Mouse (Mus musculus) layer of hippocampus, adult 8-10 months (tissue): ENCODE measurements at regions not wholly inside any gene's neighbourhood (a gene's known extent, or its start where the extent isn't known, plus 50 kb on each side); places are given as distances from the start of the nearest gene placed in this dataset.

Source experiments
- DNase-seq, 2 experiments: peaks; one replicate each; pipeline ENCODE4 v3.0.0; 2022; ENCODE audit warnings: low spot score in 2 of 2

DNA sequence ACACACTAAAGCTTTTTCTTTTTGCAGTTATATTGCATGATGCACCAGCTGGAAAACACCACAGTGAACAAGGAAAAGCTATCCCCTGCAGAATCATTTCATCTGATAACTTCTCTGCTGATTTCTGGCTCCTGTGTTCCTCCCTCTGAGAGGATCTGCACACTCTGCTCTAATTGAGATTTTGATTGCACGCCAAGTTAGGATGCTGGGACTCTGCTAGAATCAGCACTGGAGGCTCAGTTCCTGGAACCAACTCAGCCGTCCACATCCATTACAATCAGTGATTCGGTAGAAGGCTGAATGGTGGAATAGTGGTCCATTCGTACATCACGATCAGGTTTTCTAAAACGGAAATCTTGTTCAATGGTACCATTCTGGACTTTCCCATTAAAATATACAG lies 434.1 kb downstream of the Tox3 start:
- DNase-seq, result peak; percentile 17 to 32

DNA sequence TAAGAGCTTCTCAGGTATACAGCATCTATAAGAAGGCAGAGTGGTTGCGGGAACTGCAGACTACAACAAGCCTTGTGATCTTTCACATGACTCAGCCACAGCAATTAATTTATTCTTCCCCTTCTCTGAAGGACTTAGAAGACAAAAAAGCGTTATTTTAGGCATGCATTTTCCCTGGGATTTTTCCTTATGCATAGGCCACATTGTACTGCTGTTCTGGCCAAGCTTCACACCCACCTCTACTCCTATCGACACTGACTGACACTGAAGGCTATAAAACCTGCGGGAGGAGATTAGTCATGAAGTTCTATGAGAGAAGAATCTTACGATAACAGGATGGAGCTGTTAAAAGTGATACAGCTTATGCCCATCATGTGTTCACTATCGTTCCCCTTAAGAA lies 441.9 kb downstream of the Tox3 start:
- no peak for DNase-seq

DNA sequence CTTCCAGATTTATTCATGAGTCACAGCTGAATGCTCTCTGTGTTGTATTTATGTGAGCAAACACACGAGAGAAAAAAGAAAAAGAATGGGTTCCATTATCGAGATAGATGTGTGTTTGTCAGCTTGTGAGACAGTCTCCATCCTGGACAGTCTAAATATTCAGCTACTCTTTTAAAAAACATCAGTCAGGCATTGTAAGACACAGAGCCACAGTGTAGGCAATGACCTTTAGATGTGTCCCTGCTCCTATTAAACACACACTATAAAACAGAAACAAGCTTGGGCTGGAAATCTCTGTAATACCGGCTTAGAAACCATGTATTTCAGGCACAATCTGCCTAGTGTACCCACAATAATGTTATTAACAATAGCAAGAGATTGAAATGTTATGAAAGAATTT lies 442.6 kb downstream of the Tox3 start:
- no peak for DNase-seq

DNA sequence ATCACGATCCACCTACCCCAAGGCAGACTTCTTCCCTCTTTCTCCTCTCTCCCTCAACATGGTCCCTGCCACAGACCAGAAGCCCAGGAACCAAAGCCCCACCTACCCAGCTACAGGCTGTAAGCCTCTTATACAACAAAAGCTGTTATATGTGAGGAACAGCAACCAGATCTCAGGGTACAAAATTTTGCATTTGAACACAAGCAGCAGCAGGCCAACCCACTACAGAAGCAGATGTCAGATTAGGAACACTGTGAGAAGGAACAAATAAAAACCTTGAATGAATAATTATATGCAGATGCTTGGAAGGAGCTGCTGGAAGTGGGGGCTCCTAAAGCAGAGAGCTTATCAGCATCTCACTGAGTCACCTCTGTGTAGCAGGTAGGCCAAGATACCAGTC lies 444.8 kb downstream of the Tox3 start:
- peak; percentile 15 to 18 for DNase-seq

DNA sequence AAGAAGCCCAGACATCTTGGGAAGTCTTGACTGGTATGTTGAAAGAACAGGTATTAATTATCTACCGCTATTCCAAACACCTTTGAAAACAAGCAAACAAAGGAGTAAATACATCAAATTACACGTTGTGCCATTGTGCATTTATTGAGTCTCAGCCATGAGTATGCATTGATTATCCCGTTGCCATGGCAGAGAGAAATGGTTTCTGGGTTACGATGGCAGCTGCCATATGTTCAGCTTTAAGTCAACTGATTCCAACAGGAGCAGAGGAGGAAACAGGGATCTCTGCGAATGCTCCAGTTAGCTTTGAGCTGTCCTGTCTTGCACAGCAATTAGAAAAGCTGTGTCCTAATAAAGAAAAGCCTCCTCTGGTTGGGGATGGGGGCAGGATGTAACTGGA lies 475.4 kb downstream of the Tox3 start:
- peak; percentile 30 to 40 for DNase-seq

DNA sequence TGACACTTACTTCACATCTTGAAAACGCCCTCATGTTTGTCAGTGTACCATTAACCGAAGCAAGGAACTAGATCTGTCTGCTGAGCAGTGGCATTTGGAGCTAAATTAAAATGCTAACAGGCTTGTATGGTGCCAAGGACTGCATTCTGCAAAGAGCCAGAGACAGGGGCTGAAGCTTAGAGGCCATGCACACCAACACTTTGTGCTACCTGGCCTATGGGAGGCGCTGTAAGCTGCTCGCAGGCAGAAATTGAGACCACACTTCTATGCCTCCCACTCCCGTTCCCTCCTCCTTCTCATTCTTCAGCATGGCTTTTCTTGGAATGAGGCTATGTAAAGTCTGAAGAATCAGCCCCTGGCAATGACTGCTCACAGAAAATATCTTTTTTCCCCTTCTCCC lies 476.2 kb downstream of the Tox3 start:
- DNase-seq, result peak; percentile 8 to 18

DNA sequence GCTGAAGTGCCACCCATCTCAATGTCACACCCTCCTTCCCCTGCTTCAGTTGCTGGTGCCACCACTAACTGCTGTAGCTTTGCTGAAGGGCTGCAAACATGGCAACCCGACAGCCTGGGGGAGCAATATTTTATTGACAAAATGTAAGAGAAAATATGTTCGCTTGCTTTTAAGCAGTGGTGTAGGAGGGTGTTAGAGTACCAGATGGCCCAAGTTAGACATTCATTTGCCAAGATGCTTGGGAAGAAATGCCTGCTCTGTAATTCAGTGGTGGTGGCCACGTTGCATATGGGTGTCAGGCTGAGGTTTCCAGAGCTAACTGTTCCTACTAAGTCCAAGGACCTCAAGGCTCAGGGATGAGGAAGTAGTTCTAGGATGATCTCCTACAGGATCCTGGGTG lies 488.3 kb downstream of the Tox3 start:
- DNase-seq, result peak; percentile 59 to 61

DNA sequence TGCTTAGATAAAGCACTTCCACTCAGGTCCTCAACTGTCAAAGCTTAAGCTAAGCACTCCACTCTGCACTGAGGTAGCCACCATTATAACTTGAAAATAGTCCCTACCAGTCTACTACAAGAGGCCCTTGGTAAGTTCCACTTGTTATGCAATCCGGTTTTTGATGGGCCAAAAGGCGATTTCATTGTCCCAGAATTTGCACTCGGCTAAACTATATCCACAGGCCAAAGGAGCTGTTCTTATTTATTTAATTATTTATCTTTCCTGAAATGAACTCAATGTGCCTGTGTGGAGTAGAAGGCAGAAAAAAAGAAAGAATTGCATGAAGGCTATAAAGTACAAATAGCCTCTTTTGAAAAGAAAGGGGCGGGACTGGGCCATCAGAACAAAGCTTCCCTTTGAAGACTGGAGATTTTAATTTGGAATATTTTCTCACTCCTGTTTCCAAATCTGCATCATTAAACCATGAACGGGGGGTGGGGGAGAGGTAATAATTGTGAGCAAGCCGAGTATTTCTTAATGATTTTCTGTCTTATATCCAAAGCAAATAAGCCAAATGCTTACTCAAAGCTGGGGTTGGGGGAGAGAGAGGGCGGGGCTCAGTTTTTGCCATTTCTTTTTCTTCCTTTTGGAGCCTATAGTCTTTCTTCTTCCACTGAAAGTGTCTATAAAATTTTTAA lies 489.3 kb downstream of the Tox3 start:
- no peak for DNase-seq

DNA sequence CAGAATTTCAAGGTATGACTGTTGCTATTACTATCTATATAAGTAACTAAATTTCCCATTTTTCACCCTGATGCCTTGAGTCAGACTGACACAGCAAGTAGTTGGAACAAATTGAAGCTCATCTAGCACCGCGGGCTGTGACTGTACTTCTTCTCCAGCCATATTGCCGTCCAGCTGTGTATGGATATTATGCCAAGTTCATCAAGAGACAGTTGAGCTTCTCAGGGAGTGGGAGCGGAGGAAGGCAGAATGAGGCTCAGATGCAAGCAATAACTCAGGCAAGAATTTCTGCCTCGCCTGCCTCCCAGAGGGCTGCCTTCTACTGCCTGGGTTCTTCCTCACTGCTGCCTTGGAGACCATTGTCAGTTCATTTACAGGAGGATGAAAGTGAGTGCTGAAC lies 492.6 kb downstream of the Tox3 start:
- DNase-seq, result peak; percentile 29 to 38

DNA sequence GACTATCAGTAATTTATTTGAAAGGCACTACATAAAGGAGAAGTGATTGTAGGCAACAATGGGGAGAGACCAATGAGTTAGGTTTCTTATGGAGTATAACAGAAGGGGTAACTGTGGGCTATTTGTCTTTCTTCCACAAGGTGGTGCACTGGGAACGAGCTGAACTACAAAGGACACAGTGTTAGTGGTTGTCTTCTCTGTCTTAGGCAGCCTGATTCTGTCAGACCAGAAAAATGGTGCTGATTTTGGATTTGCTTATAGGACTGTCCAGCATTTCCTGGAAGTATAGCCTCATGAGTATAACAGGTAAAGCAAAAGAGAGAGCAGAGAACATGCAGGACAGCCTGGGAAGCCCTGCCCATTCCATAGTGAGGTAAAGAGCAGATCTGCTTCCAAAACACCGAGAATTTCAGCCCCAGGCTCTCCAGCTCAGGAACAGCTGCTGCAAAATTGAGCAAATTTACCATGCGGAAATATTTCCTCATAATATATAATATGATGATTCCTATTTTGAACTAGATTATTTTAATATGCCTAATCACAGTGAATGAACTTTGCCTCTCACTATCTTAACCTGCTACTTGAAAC lies 497.8 kb downstream of the Tox3 start:
- DNase-seq, result peak; percentile 73 to 87

DNA sequence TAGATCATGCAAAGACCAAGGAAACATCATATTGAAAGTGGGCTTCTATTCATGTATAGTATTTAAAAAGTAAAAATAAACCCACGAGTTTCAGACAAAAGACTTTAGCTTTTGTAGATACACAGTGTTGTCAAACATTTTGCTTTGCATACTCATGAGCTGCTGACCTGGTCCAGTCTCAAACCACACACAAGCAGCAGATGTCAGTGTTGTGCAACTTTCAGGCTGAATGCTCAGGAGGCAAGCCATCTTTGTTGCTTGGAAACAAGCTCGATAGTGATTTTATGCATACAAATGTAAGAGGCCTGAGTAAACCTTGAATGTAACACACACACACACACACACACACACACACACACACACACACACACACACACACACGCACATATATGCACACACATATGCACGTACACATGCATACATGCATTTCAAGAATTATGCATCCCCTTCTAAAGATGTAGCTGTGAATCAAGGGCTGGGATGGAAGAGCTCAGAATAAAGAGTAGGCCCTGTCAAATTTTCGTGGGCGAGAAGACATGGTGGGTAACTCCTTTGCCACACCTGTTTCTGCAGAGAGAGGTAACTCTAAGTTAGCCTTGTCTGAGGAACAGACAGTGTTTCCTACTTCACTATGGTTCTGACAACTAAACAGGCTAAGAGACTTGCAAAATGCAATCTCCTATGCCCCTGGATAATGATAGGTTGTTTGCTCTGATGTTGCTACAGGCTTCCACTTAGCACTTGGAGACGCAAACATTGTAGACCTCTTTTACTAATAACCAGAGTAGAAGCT lies 498.5 kb downstream of the Tox3 start:
- DNase-seq, result peak; percentile 64 to 77

DNA sequence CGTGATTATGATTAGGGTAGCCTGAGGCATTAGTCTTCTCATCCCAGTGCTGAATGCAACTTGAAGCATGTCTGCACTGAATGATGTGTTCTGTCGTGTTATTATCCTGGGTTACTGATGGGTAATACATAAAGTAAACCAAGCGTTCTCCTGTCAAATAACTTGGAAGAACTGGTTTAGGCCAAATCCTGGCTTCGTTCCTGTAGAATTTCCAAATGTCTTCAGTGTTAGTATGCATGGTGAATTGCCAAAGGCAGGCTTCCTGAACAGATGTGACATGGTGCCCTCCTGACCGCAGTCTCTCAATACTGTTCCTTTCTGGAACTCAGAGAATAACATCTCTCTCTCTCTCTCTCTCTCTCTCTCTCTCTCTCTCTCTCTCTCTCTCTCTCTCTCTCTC lies 509.6 kb downstream of the Tox3 start:
- no peak for DNase-seq

DNA sequence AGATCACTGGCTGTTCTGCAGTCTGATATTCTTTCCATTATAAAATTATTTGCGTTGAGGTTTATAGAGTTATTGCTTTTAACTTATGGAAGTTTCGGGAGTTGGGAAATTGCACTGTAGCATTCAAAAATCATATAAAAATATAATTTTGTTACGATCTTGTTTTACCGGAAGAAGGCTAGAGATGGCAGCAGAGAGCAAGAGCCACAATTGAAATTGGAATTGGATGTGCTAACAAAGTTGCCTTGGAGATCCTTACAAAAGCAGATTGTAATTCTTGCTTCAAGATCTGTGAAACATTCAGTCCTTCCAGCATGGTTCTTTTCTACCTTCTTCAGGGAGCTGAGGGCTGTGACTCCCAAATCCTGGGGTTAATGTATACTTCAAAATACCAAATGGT lies 514.4 kb downstream of the Tox3 start:
- no peak for DNase-seq

DNA sequence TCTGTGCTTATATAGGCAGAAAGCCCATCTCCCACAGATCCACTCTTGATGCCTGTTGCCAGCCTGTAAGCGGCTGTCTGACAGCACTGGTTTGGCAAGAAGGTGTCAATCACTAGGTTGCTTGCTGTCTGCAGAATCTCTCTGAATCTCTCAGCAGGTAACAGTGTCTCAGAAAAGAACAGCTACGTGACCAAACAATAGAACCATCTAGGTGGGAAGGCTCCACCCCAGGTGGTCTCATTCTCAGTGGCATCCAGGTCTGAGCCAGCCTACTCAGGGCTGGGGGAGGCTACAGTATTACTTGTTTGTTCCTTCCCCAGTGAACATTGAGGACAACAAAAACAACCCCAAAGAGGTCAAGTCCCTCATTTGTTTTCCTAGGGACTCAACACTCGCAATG lies 523.6 kb downstream of the Tox3 start:
- DNase-seq, result no peak

DNA sequence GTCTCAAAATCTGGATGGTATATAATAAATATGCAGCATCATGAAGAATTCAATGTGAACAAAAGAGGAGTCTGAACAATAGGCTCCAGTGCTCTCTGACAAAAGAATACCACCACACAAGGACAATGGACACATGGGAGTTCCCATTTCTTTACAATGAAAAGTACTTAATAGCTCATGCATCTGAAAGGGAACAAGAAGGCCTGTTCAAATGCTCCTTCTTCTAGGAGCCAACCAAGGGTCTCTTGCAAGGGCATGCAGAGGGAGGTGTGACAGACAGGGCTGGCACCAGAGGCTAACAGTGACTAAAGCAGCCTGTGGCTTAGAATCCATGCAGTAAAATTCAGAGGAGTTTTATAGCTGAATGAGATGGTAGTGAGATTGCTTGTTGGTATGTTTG lies 524.5 kb downstream of the Tox3 start:
- no peak for DNase-seq

DNA sequence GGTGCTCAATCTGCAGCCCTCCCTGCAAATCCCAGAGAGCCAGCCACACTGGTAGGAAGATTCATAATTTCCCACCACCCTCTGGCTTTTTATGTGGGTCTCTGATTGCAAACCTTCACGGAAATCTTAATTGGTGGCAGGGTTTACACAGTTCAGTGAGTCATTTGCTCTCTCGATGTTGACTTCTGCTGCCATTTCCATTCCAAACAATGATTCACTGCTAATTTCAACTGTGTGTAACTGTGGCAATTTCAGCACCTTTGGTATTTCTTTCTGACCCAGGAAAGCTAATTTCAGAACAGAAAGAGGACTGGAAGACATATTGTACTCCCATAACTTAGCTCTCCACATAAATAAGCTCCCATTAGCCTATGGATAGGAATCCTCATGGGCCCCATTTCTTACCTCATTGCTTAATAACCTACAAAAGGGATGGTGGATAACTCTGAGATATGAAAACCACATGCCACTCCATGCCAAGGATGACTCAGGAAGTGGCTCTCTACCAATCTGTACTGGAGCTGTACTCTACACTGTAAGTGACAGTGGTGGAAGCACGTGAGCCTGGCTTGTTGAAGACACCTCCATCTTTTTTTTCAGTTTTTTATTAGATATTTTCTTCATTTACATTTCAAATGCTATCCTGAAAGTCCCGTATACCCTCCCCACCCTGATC lies 536.0 kb downstream of the Tox3 start:
- no peak for DNase-seq

DNA sequence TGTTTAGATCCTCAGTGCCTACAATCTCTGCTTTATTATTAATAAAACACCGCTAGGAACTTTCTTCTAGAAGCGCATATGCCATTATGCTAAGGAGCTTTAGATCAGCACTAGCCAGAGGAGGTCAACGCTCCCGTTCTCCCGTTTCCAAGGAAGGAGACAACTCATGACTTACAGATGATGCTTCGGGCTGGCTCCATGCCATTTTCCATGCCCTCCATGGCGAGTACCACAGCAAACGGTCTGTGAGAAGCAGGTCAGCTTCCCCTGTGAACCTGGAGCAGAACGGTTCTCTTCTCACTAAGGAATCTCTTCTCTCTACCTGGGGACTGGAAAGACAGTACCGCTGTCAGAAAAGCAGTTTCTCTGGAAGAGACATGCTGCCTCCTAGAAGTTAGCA lies 559.8 kb downstream of the Tox3 start:
- DNase-seq, result no peak

DNA sequence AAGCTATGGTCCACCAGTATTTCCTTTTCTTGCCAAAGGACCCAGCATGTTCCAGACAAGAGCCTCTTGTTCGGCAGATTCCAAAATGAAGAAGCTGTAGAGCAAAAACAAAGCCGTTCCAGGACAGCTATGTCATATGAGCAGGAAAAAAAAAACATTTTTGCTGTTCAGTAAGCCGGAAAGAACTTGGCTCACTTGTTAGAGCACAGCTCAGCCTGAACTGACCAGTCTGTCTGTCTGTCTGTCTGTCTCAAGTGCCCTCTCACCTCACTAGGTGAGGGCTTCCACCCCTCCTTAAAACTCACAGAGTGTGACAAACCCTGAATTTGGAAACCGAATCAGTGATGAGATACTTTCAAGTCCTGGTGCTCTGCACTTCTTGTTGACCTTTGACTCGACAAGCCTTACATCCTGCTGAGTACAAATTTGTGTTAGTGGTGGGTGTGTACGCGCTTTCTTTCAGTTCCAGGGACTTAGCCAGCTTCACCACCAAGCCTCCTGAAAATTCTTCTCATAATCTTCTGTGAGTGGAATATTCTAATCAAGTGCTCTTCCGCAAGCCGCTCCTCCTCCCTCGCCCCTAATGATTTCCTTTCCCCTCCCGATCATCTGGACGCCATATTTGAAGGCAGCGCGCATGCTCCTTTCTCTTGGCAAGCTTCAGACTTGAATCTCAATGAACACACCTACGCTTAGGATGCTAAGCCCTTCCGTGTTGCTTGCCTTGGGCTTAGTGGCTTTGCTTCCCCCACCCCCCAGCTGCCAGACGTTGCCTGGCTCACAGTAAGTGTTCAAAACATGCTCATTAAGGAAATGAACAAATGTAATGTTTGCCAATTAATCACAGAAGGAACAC lies 560.9 kb downstream of the Tox3 start:
- peak; percentile 38 to 51 for DNase-seq

DNA sequence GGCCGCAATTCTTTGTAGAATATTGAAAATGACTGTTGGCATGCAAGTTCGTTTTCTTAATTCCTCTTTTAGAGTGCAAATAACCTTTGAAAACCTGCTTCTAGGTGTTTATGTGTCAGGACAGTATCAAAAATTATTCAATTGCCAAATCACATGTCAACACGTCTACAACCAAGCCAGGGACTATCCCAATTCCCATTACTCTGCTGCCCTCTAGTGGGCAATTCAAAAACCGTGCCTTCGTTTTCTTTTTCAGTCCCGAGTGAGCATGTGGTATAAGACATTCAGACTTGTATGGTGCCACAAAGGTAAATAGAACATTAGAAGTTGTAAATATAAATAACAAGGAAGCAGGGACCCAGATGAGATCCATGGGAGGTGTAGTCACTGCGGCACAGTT lies 563.1 kb downstream of the Tox3 start:
- peak; percentile 45 to 83 for DNase-seq

DNA sequence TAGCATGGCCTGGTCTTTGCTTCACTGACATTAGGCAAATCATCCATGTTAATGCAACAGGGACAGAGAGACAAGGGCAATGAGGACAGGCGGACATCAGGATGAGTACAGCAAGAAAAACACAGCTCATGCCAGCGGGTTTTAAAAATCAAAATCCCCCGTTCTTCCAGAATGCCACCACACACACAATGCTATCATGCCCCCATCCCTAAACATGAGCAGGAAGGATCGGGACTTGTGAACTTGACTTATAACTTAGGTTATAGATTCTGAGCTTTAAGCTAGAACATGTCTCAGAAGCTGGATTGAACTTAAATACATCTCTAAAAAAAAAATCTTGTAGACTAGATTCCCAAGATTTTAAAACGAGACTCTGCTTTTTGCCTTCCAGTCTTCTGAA lies 564.8 kb downstream of the Tox3 start:
- no peak for DNase-seq

DNA sequence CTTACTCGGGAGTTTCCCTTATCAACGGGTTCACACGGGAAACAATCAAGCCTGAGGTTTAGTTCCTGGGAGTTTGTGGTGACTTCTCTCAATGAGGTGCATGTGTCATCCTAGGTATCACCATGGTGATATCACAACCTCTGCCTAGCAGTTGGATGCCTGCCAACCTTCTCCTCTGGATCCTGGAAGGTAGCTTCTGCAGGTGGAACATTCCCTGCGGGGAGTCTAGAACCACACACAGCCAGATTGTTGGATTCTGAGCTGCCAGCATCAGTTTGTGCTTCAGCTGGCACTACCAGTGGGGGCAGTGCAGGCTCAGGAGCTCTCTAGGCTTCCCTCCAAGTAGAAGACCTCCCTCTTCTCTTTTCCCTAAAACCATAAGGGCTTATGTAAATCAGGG lies 581.8 kb downstream of the Tox3 start:
- DNase-seq, result no peak
